Mouse (Mus musculus): ENCODE measurements around the gene Rbm5. TPM values are rescaled to one million over a fixed set of nuclear protein-coding genes. Genes with fewer than 3 reads are reported as not detected.
A peak's percentile ranks its signal among the peaks of the same experiment; 100 is the strongest.

Gene Rbm5
- total RNA-seq, 2 experiments from 2014 or later, result 46.4 to 49.6 TPM

GRCm38 (mm10) chr9:107750378-107750777 is 20.4 kb downstream of the Rbm5 start:
- Histone ChIP-seq H3K27ac (no peak overlapping the region), H3K4me3 (no peak overlapping the region)
- TF ChIP-seq CTCF (IDR thresholded peaks at IDR 0.05), result no peak
- intact Hi-C loops (cut with DNase I), result no loop called here
- DNase-seq, result no peak

DNA sequence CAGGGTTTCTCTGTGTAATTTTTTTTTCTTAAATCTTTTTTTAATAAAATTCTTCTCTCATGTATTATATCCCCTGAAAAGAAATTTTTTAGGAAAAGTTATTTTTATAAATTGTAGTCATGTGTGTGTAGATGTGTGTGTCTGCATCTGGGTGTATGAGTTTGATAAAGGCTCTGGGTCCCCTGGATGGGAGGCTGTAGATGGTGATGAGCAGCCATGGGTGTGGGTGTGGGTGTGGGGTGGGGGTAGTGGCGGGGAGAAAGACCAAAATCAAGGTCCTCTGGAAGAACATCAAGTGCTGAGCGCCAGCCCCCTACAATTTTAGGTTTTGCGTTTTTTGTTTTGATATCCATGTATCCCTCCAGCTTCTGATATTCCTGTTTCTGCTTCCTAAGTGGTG is 22.7 kb downstream of the Rbm5 start:
- H3K4me3 ChIP-seq, result no peak overlapping the region
- no peak for TF ChIP-seq CTCF (IDR thresholded peaks at IDR 0.05)
- DNase-seq, result no peak
- intact Hi-C loops (cut with DNase I), result loop anchor here (5.0 kb wide), 1 partner anchor 49 kb away; no protein-coding TSS in a partner anchor
- H3K27ac ChIP-seq, result no peak overlapping the region

DNA sequence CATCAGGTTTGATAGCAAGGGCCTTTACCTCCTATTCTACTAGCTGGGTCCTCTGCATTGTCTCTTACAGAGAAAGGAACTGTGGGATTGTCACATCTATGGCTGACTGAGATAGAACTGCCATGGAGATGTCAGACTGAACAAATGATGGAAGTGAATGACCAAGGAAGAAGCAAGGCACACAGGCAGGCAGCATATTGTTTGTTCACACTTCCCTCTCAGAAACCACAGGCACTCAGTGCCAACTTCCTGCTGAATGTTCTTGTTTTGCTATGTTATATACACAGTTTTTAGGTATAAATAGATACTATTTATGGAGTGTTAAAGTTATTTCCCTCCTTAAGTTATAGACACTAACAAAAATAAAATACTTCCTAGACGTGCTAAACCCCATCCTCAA is 23.5 kb downstream of the Rbm5 start:
- no peak overlapping the region for H3K4me3 ChIP-seq
- intact Hi-C loops (cut with DNase I), result loop anchor here (5.0 kb wide), 1 partner anchor 50 kb away; no protein-coding TSS in a partner anchor
- no peak for DNase-seq
- TF ChIP-seq CTCF (IDR thresholded peaks at IDR 0.05), result no peak
- no peak overlapping the region for H3K27ac ChIP-seq

GRCm38 (mm10) chr9:107746679-107747078 is 24.1 kb downstream of the Rbm5 start:
- intact Hi-C loops (cut with DNase I), result loop anchor here (5.0 kb wide), 1 partner anchor 51 kb away; no protein-coding TSS in a partner anchor
- DNase-seq, result no peak
- Histone ChIP-seq H3K4me3 (no peak overlapping the region), H3K27ac (no peak overlapping the region)
- TF ChIP-seq CTCF (IDR thresholded peaks at IDR 0.05), result peak; percentile 51

DNA sequence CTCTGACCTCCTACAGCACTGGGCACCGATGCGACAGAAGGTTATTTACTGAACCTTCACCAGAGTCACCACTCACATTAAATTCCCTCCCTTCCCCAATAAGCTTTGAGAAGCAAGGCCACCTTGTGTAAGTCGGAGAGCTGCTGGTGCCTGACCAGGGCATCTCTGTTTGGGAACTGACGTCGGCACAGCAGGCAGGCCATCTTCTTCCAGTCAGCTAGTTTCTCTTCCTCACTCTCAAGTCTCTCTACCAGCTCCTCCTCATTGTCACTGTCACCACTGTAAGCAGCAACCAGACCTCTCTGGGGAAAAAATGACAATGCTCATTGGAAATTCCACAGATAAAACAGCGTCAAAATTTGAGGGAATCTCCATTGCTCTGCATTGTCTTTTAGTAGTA is 26.7 kb downstream of the Rbm5 start:
- H3K27ac ChIP-seq, result no peak overlapping the region
- H3K4me3 ChIP-seq, result no peak overlapping the region
- intact Hi-C loops (cut with DNase I), result no loop called here
- no peak for TF ChIP-seq CTCF (IDR thresholded peaks at IDR 0.05)
- no peak for DNase-seq

GRCm38 (mm10) chr9:107738841-107739202 is 32.0 kb downstream of the Rbm5 start:
- peak; percentile 49 for TF ChIP-seq CTCF (IDR thresholded peaks at IDR 0.05)
- peak; percentile 37 for DNase-seq
- H3K4me3 ChIP-seq, result no peak overlapping the region
- no peak overlapping the region for H3K27ac ChIP-seq
- intact Hi-C loops (cut with DNase I), result loop anchor here (2.0 to 5.0 kb wide), 3 partner anchors 28 to 97 kb away; partner anchors contain the start of gene Sema3f

- Histone ChIP-seq H3K4me3 (no peak overlapping the region), H3K27ac (peak overlapping the region; percentile 38; the same call in 1 of the 2 replicates)
- intact Hi-C loops (cut with DNase I), result loop anchor here (2.0 to 5.0 kb wide), 3 partner anchors 27 to 96 kb away; partner anchors contain the start of gene Sema3f
- peak; percentile 96; the same call in 1 of the 2 replicates for TF ChIP-seq CTCF (IDR thresholded peaks at IDR 0.05)
- peak; percentile 89 for DNase-seq
Observed at GRCm38 (mm10) chr9:107738020-107738840, 32.6 kb downstream of the Rbm5 start.

DNA sequence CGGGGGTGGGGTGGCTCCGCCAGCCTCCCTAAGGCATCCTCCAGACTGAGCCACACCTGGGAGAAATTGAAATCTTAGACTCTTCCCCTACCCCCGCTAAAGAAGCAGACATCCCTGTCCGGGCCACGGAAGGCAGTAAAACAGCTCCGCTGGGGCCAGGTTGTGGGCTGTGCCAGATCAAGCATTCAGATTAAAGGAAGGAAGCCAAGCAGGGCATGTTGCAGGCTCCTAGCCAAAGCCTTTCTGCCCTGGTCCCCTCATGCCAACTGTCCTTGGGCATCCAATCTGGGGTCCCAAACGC is 34.7 kb downstream of the Rbm5 start:
- intact Hi-C loops (cut with DNase I), result loop anchor here (5.0 kb wide), 1 partner anchor 94 kb away; no protein-coding TSS in a partner anchor
- Histone ChIP-seq H3K27ac (no peak overlapping the region), H3K4me3 (no peak overlapping the region)
- TF ChIP-seq CTCF (IDR thresholded peaks at IDR 0.05), result no peak
- no peak for DNase-seq

GRCm38 (mm10) chr9:107735356-107736184 is 35.2 kb downstream of the Rbm5 start:
- intact Hi-C loops (cut with DNase I), result loop anchor here (5.0 kb wide), 1 partner anchor 93 kb away; no protein-coding TSS in a partner anchor
- TF ChIP-seq CTCF (IDR thresholded peaks at IDR 0.05), result no peak
- H3K4me3 ChIP-seq, result no peak overlapping the region
- DNase-seq, result no peak
- no peak overlapping the region for H3K27ac ChIP-seq

DNA sequence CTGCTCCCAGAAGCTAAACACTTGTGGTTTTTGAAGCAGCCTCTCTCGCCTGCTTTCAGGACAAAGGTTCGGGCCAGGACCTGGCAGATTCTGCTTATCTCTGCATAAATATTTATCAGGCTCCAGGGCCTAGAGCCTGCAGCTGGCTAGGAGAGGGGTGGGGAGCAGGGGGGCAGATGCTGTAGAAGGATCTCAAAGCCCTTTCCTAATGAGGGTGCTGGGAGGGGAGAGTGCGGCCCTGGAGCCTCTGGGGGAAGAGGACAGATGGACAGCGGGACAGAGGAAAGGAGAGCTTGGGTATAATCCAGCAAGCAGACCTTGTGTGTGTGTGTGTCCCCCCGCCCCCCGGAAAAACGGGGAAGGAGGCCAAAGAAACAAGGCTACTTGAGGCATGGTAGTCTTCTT is 36.2 kb downstream of the Rbm5 start:
- H3K4me3 ChIP-seq, result no peak overlapping the region
- no peak overlapping the region for H3K27ac ChIP-seq
- intact Hi-C loops (cut with DNase I), result no loop called here
- no peak for DNase-seq
- TF ChIP-seq CTCF (IDR thresholded peaks at IDR 0.05), result no peak

GRCm38 (mm10) chr9:107729709-107730108 is 41.1 kb downstream of the Rbm5 start:
- no peak for DNase-seq
- no peak overlapping the region for H3K4me3 ChIP-seq
- H3K27ac ChIP-seq, result no peak overlapping the region
- TF ChIP-seq CTCF (IDR thresholded peaks at IDR 0.05), result no peak
- intact Hi-C loops (cut with DNase I), result no loop called here

DNA sequence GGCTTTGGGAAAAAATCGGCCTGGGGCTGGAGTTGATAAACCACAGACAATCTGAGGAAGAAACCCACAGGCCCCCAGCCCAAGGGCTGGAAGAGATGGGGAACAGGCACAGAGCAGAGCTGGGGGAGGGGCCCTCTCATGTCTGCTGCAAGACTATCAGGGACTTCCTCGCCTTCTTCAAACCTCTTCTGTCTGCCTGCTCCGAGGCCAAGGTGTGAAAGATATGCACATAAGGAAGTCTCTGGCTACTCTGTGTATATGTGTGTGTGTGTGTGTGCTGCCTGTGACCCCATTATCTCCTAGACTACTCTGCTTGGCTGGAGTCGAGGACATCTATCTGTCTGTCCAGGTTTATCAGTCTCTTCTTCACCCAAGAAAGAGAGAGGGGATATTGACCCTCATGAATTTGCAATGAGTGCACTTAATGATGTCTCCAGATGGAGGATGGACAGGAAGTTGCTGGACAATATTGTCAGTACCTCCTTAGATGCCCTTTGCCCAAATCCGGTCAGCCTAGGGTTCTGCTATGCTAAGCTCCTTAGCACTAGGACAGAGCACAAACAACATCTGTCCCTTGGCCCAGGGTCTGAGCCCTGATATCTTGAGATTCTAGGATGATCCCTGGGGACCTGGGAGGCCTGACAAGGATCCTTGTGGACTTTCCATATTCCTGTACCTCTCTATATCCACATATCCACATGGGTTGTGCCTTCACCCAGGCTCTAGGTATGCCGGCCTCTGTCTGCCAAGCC is 41.7 kb downstream of the Rbm5 start:
- intact Hi-C loops (cut with DNase I), result no loop called here
- H3K4me3 ChIP-seq, result no peak overlapping the region
- H3K27ac ChIP-seq, result no peak overlapping the region
- DNase-seq, result no peak
- no peak for TF ChIP-seq CTCF (IDR thresholded peaks at IDR 0.05)

All from gastrocnemius, adult 2 months (tissue).